Mouse (Mus musculus): ENCODE data around the gene Pnma5. TPM values are rescaled to one million over a fixed set of nuclear protein-coding genes. Genes with fewer than 3 reads are reported as not detected.

Gene Pnma5
- total RNA-seq, 1 experiment = 36.5 TPM

- Histone ChIP-seq H3K36me3 (ENCODE audit: control insufficient read depth, insufficient read depth, low read length, poor library complexity, severe bottlenecking) (peaks cover 2% of the 10 kb centered on the region; the same call in 1 of the 2 replicates), H3K9me3 (ENCODE audit: control insufficient read depth, insufficient read depth, low read depth, low read length) (no peaks in the 10 kb centered on the region), H3K4me1 (ENCODE audit: control insufficient read depth in 2 of 2, insufficient read depth in 2 of 2, low read length in 2 of 2, poor library complexity in 1 of 2) (no peaks in the 10 kb centered on the region), H3K4me3 (ENCODE audit: insufficient read depth in 1 of 2, low read depth in 1 of 2, low read length in 2 of 2, poor library complexity in 1 of 2, severe bottlenecking in 1 of 2) (peak overlapping the region; percentile 56 to 73), H3K27ac (ENCODE audit: insufficient read depth, low read depth, low read length, poor library complexity, severe bottlenecking) (no peak overlapping the region), H3K9ac (ENCODE audit: insufficient read depth, low read depth, low read length, poor library complexity, severe bottlenecking) (no peak overlapping the region)
- DNase-seq (ENCODE audit: low read depth, low spot score) = no peak
- in situ Hi-C loops (cut with MboI; ENCODE audit: low sequenced_read_pairs in 2 of 2, unreplicated experiment in 2 of 2) = loop anchor here in 1 of 2 experiments (25.0 kb wide), 1 partner anchor 623 kb away; the partner anchor contains the start of genes Pnck and Slc6a8
- TF ChIP-seq MAFK (IDR thresholded peaks at IDR 0.05; ENCODE audit: insufficient read depth, low read depth, low read length) (no peak), ZNF384 (IDR thresholded peaks at IDR 0.05; ENCODE audit: low read depth, low read length) (no peak), CHD2 (IDR thresholded peaks at IDR 0.05; ENCODE audit: low read depth, low read length) (no peak), HCFC1 (IDR thresholded peaks at IDR 0.05; ENCODE audit: borderline replicate concordance, insufficient read depth, low read length) (no peak), ZC3H11A (IDR thresholded peaks at IDR 0.05; ENCODE audit: borderline replicate concordance, low read depth, low read length) (no peak)
Observed at GRCm38 (mm10) chrX:73039666-73040065, 2.8 kb upstream of the Pnma5 start.

GRCm38 (mm10) chrX:73038831-73039230 lies 1.9 kb upstream of the Pnma5 start:
- in situ Hi-C loops (cut with MboI; ENCODE audit: low sequenced_read_pairs in 2 of 2, unreplicated experiment in 2 of 2) = loop anchor here in 1 of 2 experiments (25.0 kb wide), 1 partner anchor 623 kb away; the partner anchor contains the start of genes Pnck and Slc6a8
- no peak for TF ChIP-seq ZNF384 (IDR thresholded peaks at IDR 0.05; ENCODE audit: low read depth, low read length)
- TF ChIP-seq HCFC1 (IDR thresholded peaks at IDR 0.05; ENCODE audit: borderline replicate concordance, insufficient read depth, low read length) = no peak
- no peak for TF ChIP-seq MAFK (IDR thresholded peaks at IDR 0.05; ENCODE audit: insufficient read depth, low read depth, low read length)
- TF ChIP-seq CHD2 (IDR thresholded peaks at IDR 0.05; ENCODE audit: low read depth, low read length) = no peak
- no peak for TF ChIP-seq ZC3H11A (IDR thresholded peaks at IDR 0.05; ENCODE audit: borderline replicate concordance, low read depth, low read length)
- H3K4me3 ChIP-seq (ENCODE audit: insufficient read depth in 1 of 2, low read depth in 1 of 2, low read length in 2 of 2, poor library complexity in 1 of 2, severe bottlenecking in 1 of 2) = peak overlapping the region; percentile 56 to 73

GRCm38 (mm10) chrX:73012846-73013245 lies 24.1 kb downstream of the Pnma5 start:
- in situ Hi-C loops (cut with MboI; ENCODE audit: low sequenced_read_pairs in 2 of 2, unreplicated experiment in 2 of 2) = no loop called here

More at GRCm38 (mm10) chrX:73038831-73039230, 1.9 kb upstream of the Pnma5 start:
- no peaks in the 10 kb centered on the region for H3K4me1 ChIP-seq (ENCODE audit: control insufficient read depth in 2 of 2, insufficient read depth in 2 of 2, low read length in 2 of 2, poor library complexity in 1 of 2)
- no peaks in the 10 kb centered on the region for H3K9me3 ChIP-seq (ENCODE audit: control insufficient read depth, insufficient read depth, low read depth, low read length)
- H3K36me3 ChIP-seq (ENCODE audit: control insufficient read depth, insufficient read depth, low read length, poor library complexity, severe bottlenecking) = peaks cover 2% of the 10 kb centered on the region; the same call in 1 of the 2 replicates
- H3K27ac ChIP-seq (ENCODE audit: insufficient read depth, low read depth, low read length, poor library complexity, severe bottlenecking) = no peak overlapping the region
- DNase-seq (ENCODE audit: low read depth, low spot score) = no peak
- H3K9ac ChIP-seq (ENCODE audit: insufficient read depth, low read depth, low read length, poor library complexity, severe bottlenecking) = 0 out of 2 replicates have a peak overlapping the region, but pooled peaks have one; percentile 32

GRCm38 (mm10) chrX:73007597-73008479 lies 29.1 kb downstream of the Pnma5 start:
- TF ChIP-seq MAFK (IDR thresholded peaks at IDR 0.05; ENCODE audit: insufficient read depth, low read depth, low read length) (no peak), ZNF384 (IDR thresholded peaks at IDR 0.05; ENCODE audit: low read depth, low read length) (no peak), HCFC1 (IDR thresholded peaks at IDR 0.05; ENCODE audit: borderline replicate concordance, insufficient read depth, low read length) (peak; percentile 44; the same call in 1 of the 2 replicates), ZC3H11A (IDR thresholded peaks at IDR 0.05; ENCODE audit: borderline replicate concordance, low read depth, low read length) (peak; percentile 100)
- Histone ChIP-seq H3K4me3 (ENCODE audit: insufficient read depth in 1 of 2, low read depth in 1 of 2, low read length in 2 of 2, poor library complexity in 1 of 2, severe bottlenecking in 1 of 2) (peak overlapping the region; percentile 42 to 66; a peak in 3 of 4 replicates), H3K36me3 (ENCODE audit: control insufficient read depth, insufficient read depth, low read length, poor library complexity, severe bottlenecking) (no peaks in the 10 kb centered on the region; the same call in 1 of the 2 replicates), H3K9ac (ENCODE audit: insufficient read depth, low read depth, low read length, poor library complexity, severe bottlenecking) (peak overlapping the region; percentile 64; the same call in 1 of the 2 replicates), H3K4me1 (ENCODE audit: control insufficient read depth in 2 of 2, insufficient read depth in 2 of 2, low read length in 2 of 2, poor library complexity in 1 of 2) (no peaks in the 10 kb centered on the region), H3K9me3 (ENCODE audit: control insufficient read depth, insufficient read depth, low read depth, low read length) (no peaks in the 10 kb centered on the region), H3K27ac (ENCODE audit: insufficient read depth, low read depth, low read length, poor library complexity, severe bottlenecking) (no peak overlapping the region)
- in situ Hi-C loops (cut with MboI; ENCODE audit: low sequenced_read_pairs in 2 of 2, unreplicated experiment in 2 of 2) = no loop called here
- DNase-seq (ENCODE audit: low read depth, low spot score) = peak; percentile 78

More at GRCm38 (mm10) chrX:73012846-73013245, 24.1 kb downstream of the Pnma5 start:
- Histone ChIP-seq H3K4me3 (ENCODE audit: insufficient read depth in 1 of 2, low read depth in 1 of 2, low read length in 2 of 2, poor library complexity in 1 of 2, severe bottlenecking in 1 of 2) (no peak overlapping the region), H3K4me1 (ENCODE audit: control insufficient read depth in 2 of 2, insufficient read depth in 2 of 2, low read length in 2 of 2, poor library complexity in 1 of 2) (no peaks in the 10 kb centered on the region), H3K27ac (ENCODE audit: insufficient read depth, low read depth, low read length, poor library complexity, severe bottlenecking) (no peak overlapping the region), H3K36me3 (ENCODE audit: control insufficient read depth, insufficient read depth, low read length, poor library complexity, severe bottlenecking) (no peaks in the 10 kb centered on the region; the same call in 1 of the 2 replicates), H3K9ac (ENCODE audit: insufficient read depth, low read depth, low read length, poor library complexity, severe bottlenecking) (no peak overlapping the region), H3K9me3 (ENCODE audit: control insufficient read depth, insufficient read depth, low read depth, low read length) (no peaks in the 10 kb centered on the region)
- DNase-seq (ENCODE audit: low read depth, low spot score) = no peak
- no peak for TF ChIP-seq ZC3H11A (IDR thresholded peaks at IDR 0.05; ENCODE audit: borderline replicate concordance, low read depth, low read length)
- TF ChIP-seq ZNF384 (IDR thresholded peaks at IDR 0.05; ENCODE audit: low read depth, low read length) = no peak
- no peak for TF ChIP-seq MAFK (IDR thresholded peaks at IDR 0.05; ENCODE audit: insufficient read depth, low read depth, low read length)
- TF ChIP-seq CHD2 (IDR thresholded peaks at IDR 0.05; ENCODE audit: low read depth, low read length) = no peak
- no peak for TF ChIP-seq HCFC1 (IDR thresholded peaks at IDR 0.05; ENCODE audit: borderline replicate concordance, insufficient read depth, low read length)

Data from ES-E14 (cell line).